Mouse (Mus musculus) brain, embryonic 14.5 days (tissue): ENCODE measurements around the gene Sdccag8.

Experiments used
- CTCF ChIP-seq: fragments of 200-500 bp; IDR thresholded peaks from 2 replicates; pipeline ENCODE4 v1.5.1; 2012; ENCODE audit warnings: inconsistent platforms, mild to moderate bottlenecking, moderate library complexity, borderline replicate concordance; ENCODE audit not compliant: insufficient read depth, insufficient read length; ENCODE audit errors: extremely low read depth
- POLR2A ChIP-seq: fragments of 200-500 bp; IDR thresholded peaks from 2 replicates; pipeline ENCODE4 v1.6.1; 2012; ENCODE audit warnings: mild to moderate bottlenecking, inconsistent platforms, borderline replicate concordance; ENCODE audit not compliant: poor library complexity, insufficient read depth, insufficient read length, severe bottlenecking; ENCODE audit errors: extremely low read depth

DNA sequence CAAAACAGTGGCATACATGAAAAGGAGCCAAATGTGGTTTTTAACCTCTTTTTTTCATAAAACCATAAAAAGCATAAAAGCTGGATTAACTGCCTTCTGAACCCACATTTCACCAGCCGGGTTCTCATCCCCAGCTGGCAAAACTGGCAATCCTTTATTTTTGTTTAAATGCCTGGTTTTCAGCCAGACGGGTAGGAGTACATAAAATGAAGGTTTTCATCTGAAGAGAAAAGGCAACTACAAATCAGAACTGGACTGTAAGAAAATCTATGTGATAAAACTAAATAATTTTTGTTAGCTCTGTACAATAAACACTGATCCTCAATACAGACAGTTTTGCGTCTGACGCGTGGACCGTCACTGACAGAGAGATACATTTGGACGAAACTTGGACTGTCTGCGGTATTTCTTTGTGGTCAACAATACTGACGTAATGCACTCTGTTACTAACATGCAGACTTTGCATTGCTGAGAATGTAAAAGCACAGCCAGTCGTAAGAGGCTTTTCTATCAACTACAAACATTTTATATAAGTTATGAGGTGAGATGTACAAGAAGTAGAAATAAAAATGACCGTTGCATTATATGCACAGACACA lies 237.0 kb downstream of the Sdccag8 start:
- no peak for TF ChIP-seq POLR2A
- no peak for TF ChIP-seq CTCF
